Mouse (Mus musculus) CH12.LX (cell line): Measurements from ENCODE around the gene Dock3. TPM values are rescaled to one million over a fixed set of nuclear protein-coding genes. Genes with fewer than 3 reads are reported as not detected.

Experiments used
- DNase-seq: peaks from one replicate; pipeline ENCODE4 v3.0.0-alpha.2; 2013; ENCODE audit errors: extremely low read depth
- H3K27ac ChIP-seq: 2 replicates; pipeline ENCODE4 v1.5.1; 2012; ENCODE audit warnings: low read depth, mild to moderate bottlenecking, control low read depth, moderate library complexity; ENCODE audit not compliant: insufficient read depth
- H3K27me3 ChIP-seq: replicated peaks from 2 replicates; pipeline ENCODE3; 2012; ENCODE audit warnings: inconsistent platforms
- H3K36me3 ChIP-seq, 2 experiments: replicated peaks in 1 of 2; 2 replicates each; pipeline versions ENCODE3 to v1.6.1; 2012; ENCODE audit warnings: inconsistent platforms in 1 of 2, low read length in 1 of 2, mild to moderate bottlenecking in 1 of 2, mixed read lengths in 1 of 2, moderate library complexity in 1 of 2; ENCODE audit not compliant: control insufficient read depth in 1 of 2, insufficient read depth in 1 of 2
- H3K4me1 ChIP-seq, 2 experiments: 2 replicates each; pipeline ENCODE4 v1.6.1; 2012; ENCODE audit warnings: inconsistent platforms in 1 of 2, moderate library complexity in 1 of 2; ENCODE audit not compliant: insufficient read depth in 2 of 2, control insufficient read depth in 1 of 2
- H3K4me2 ChIP-seq: 2 replicates; pipeline ENCODE4 v1.6.1; 2012; ENCODE audit warnings: low read depth, mild to moderate bottlenecking, control low read depth; ENCODE audit not compliant: poor library complexity, insufficient read depth, severe bottlenecking
- H3K4me3 ChIP-seq, 3 experiments: fragments of 150-350 bp in 1 of 3; sonication (generic) in 1 of 3; replicated peaks in 1 of 3; 2 replicates each; pipeline versions ENCODE3 to v1.5.1; 2011 to 2012; ENCODE audit warnings: low read depth in 2 of 3, low read length in 2 of 3, mild to moderate bottlenecking in 2 of 3, moderate library complexity in 2 of 3, control low read depth in 1 of 3, improper control_type of control experiment in 1 of 3, inconsistent platforms in 1 of 3, mixed read lengths in 1 of 3; ENCODE audit not compliant: poor library complexity in 1 of 3
- H3K79me2 ChIP-seq: replicated peaks from 2 replicates; pipeline ENCODE4 v1.6.1; 2012; ENCODE audit warnings: mild to moderate bottlenecking, moderate library complexity; ENCODE audit not compliant: control insufficient read depth, poor library complexity, insufficient read depth, severe bottlenecking; ENCODE audit errors: extremely low read depth
- H3K9ac ChIP-seq: 2 replicates; pipeline ENCODE4 v1.6.1; 2012; ENCODE audit warnings: low read depth, mild to moderate bottlenecking, control low read depth, moderate library complexity; ENCODE audit not compliant: insufficient read depth
- H3K9me3 ChIP-seq: replicated peaks from 2 replicates; pipeline ENCODE3; 2012; ENCODE audit warnings: low read length, inconsistent platforms, mixed read lengths
- BHLHE40 ChIP-seq: IDR thresholded peaks from 2 replicates; pipeline ENCODE4 v1.6.1; 2011; ENCODE audit warnings: mild to moderate bottlenecking, low read depth, low read length, improper control_type of control experiment
- CHD2 ChIP-seq: IDR thresholded peaks from 2 replicates; pipeline ENCODE4 v1.6.1; 2011; ENCODE audit warnings: low read length, improper control_type of control experiment
- CTCF ChIP-seq, 2 experiments: IDR thresholded peaks in 1 of 2; conservative IDR thresholded peaks in 1 of 2; 2 replicates each; pipeline ENCODE4 v1.5.1; 2011 to 2012; ENCODE audit warnings: low read depth in 2 of 2, low read length in 2 of 2, improper control_type of control experiment in 1 of 2, inconsistent platforms in 1 of 2, mild to moderate bottlenecking in 1 of 2, moderate library complexity in 1 of 2
- E2F4 ChIP-seq: IDR thresholded peaks from 2 replicates; pipeline ENCODE4 v1.6.1; 2011; ENCODE audit warnings: low read depth, low read length, improper control_type of control experiment; ENCODE audit not compliant: insufficient replicate concordance
- IRF4 ChIP-seq: IDR thresholded peaks from 2 replicates; pipeline ENCODE4 v1.6.1; 2014; ENCODE audit warnings: low read depth, mild to moderate bottlenecking, inconsistent platforms, low read length, improper control_type of control experiment
- KAT2A ChIP-seq: IDR thresholded peaks from 2 replicates; pipeline ENCODE4 v1.6.1; 2012; ENCODE audit warnings: low read length, improper control_type of control experiment, inconsistent platforms; ENCODE audit not compliant: insufficient replicate concordance
- MAFK ChIP-seq: IDR thresholded peaks from 2 replicates; pipeline ENCODE4 v1.6.1; 2011; ENCODE audit warnings: low read length, improper control_type of control experiment; ENCODE audit not compliant: insufficient replicate concordance
- MEF2A ChIP-seq: IDR thresholded peaks from 2 replicates; pipeline ENCODE4 v1.6.1; 2014; ENCODE audit warnings: low read depth, mild to moderate bottlenecking, inconsistent platforms, low read length, improper control_type of control experiment, borderline replicate concordance
- MYC ChIP-seq: IDR thresholded peaks from 2 replicates; pipeline ENCODE4 v1.6.1; 2011; ENCODE audit warnings: low read depth, mild to moderate bottlenecking, improper control_type of control experiment, low read length
- NRF1 ChIP-seq: IDR thresholded peaks from 2 replicates; pipeline ENCODE4 v1.6.1; 2014; ENCODE audit warnings: low read depth, mild to moderate bottlenecking, inconsistent platforms, low read length, improper control_type of control experiment, moderate library complexity
- POLR2AphosphoS2 ChIP-seq: IDR thresholded peaks from 2 replicates; pipeline ENCODE4 v1.6.1; 2011; ENCODE audit warnings: low read depth, low read length, improper control_type of control experiment
- RAD21 ChIP-seq: IDR thresholded peaks from 2 replicates; pipeline ENCODE4 v1.6.1; 2011; ENCODE audit warnings: low read depth, mild to moderate bottlenecking, low read length, improper control_type of control experiment, moderate library complexity
- SIN3A ChIP-seq: IDR thresholded peaks from 2 replicates; pipeline ENCODE4 v1.6.1; 2012; ENCODE audit warnings: low read length, improper control_type of control experiment, inconsistent platforms
- SMC3 ChIP-seq: IDR thresholded peaks from 2 replicates; pipeline ENCODE4 v1.6.1; 2011; ENCODE audit warnings: low read depth, low read length, improper control_type of control experiment
- TCF12 ChIP-seq: IDR thresholded peaks from 2 replicates; pipeline ENCODE4 v1.6.1; 2014; ENCODE audit warnings: low read depth, mild to moderate bottlenecking, inconsistent platforms, low read length, improper control_type of control experiment
- UBTF ChIP-seq: IDR thresholded peaks from 2 replicates; pipeline ENCODE4 v1.6.1; 2012; ENCODE audit warnings: low read depth, mild to moderate bottlenecking, inconsistent platforms, low read length, improper control_type of control experiment, moderate library complexity
- ZC3H11A ChIP-seq: IDR thresholded peaks from 2 replicates; pipeline ENCODE4 v1.6.1; 2012; ENCODE audit warnings: low read depth, mild to moderate bottlenecking, inconsistent platforms, low read length, improper control_type of control experiment
- dilution Hi-C: fragments of 300-500 bp; cut with MboI; formaldehyde crosslinking; loops from 2 replicates; pipeline ENCODE4 v1.14.3; 2020; ENCODE audit warnings: low sequenced_read_pairs; ENCODE audit not compliant: extremely low pct_unique_long_range_greater_than_20kb, extremely low pct_ligation_motif_present
- in situ Hi-C: fragments of 300-500 bp; cut with MboI; formaldehyde crosslinking; loops from 3 replicates; pipeline ENCODE4 v1.14.3; 2019; ENCODE audit warnings: low sequenced_read_pairs, low pct_ligation_motif_present, low pct_unique_long_range_greater_than_20kb, mixed read lengths
- polyA plus RNA-seq: library from polyadenylated mRNA; unstranded; fragments of >175 nt; gene quantifications from 2 replicates; pipeline ENCODE4 v1.2.1, GENCODE M21; 2012; ENCODE audit warnings: low read depth; ENCODE audit not compliant: insufficient read length
- total RNA-seq, 2 experiments: library from RNA; depleted of rRNA; stranded (reverse); fragments of 300-350 nt in 1 of 2; fragments of >200 nt in 1 of 2; gene quantifications; 2 replicates each; pipeline ENCODE4 v1.2.3; 2012 to 2014

Dock3 gene
- total and polyA plus RNA-seq, 3 experiments = 0.30 TPM; not detected in 2

DNA sequence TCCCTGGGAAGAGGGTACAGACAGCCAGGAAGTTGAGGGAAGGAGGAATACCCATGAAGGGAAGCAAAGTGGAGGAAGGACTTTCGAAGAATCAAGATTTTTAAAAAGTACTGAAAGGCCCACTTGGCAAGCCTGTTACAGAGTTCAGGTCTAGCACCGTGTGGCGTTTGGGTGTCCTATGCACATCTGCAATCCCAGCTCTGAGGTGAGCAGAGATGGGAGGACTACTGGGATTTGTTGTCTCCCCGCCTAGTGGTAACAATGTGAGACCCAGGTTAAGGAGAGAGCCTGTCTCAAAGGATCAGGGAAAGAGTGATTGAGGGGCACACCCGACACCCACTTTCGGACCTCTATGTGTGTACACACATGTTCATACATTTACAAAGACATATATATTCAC is 316.8 kb downstream of the Dock3 start:
- H3K27me3 ChIP-seq = peaks cover 30% of the 10 kb centered on the region
- H3K9me3 ChIP-seq = no peaks in the 10 kb centered on the region
- H3K27ac ChIP-seq = no peak overlapping the region
- H3K9ac ChIP-seq = no peak overlapping the region
- H3K79me2 ChIP-seq = no peaks in the 10 kb centered on the region
- no peak overlapping the region for H3K4me3 ChIP-seq
- no peak overlapping the region for H3K4me2 ChIP-seq
- in situ Hi-C loops = no loop called here
- dilution Hi-C loops = no loop called here
- H3K4me1 ChIP-seq = no peaks in the 10 kb centered on the region
- no peak for DNase-seq
- H3K36me3 ChIP-seq = no peaks in the 10 kb centered on the region
- TF ChIP-seq E2F4 (no peak), TCF12 (no peak), CTCF (conservative IDR thresholded peaks at IDR 0.05 in 1 of 2, IDR thresholded peaks at IDR 0.05 in 1 of 2; ENCODE audit: low read depth in 2 of 2, low read length in 2 of 2) (no peak), MAFK (no peak), MEF2A (no peak), MYC (no peak)

DNA sequence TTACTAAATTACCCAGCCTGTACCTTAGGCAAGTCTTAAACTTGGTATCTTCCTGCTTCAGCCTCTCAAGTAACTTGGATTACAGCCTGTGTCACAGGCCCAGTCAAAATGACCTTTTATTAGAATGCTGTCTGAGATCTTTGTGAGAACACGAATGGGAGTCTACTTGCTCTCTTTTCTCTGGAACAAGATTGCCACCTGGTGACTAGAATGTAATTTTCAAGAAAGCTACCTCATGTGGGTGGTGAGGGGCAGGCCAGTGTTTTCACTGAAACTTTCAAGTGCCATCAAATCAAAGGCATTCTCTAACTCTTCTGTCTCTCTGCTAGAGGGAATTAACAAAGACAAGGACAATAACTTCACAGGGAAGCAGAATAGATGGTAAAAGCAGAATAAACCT is 317.9 kb downstream of the Dock3 start:
- Histone ChIP-seq H3K36me3 (no peaks in the 10 kb centered on the region), H3K27ac (no peak overlapping the region), H3K79me2 (no peaks in the 10 kb centered on the region), H3K4me2 (no peak overlapping the region), H3K4me1 (no peaks in the 10 kb centered on the region), H3K27me3 (peaks cover 32% of the 10 kb centered on the region), H3K9me3 (no peaks in the 10 kb centered on the region), H3K9ac (no peak overlapping the region), H3K4me3 (no peak overlapping the region)
- in situ Hi-C loops = no loop called here
- no peak for DNase-seq
- dilution Hi-C loops = no loop called here
- no peak for TF ChIP-seq MYC
- peak; percentile 59 for TF ChIP-seq RAD21
- TF ChIP-seq CTCF (conservative IDR thresholded peaks at IDR 0.05 in 1 of 2, IDR thresholded peaks at IDR 0.05 in 1 of 2; ENCODE audit: low read depth in 2 of 2, low read length in 2 of 2) = peak in 1 of 2 experiments; percentile 63; a peak in 2 of 4 replicates
- no peak for TF ChIP-seq ZC3H11A
- TF ChIP-seq SIN3A = no peak
- no peak for TF ChIP-seq TCF12
- no peak for TF ChIP-seq POLR2AphosphoS2
- TF ChIP-seq BHLHE40 = no peak
- TF ChIP-seq UBTF = no peak
- peak; percentile 36 for TF ChIP-seq SMC3

DNA sequence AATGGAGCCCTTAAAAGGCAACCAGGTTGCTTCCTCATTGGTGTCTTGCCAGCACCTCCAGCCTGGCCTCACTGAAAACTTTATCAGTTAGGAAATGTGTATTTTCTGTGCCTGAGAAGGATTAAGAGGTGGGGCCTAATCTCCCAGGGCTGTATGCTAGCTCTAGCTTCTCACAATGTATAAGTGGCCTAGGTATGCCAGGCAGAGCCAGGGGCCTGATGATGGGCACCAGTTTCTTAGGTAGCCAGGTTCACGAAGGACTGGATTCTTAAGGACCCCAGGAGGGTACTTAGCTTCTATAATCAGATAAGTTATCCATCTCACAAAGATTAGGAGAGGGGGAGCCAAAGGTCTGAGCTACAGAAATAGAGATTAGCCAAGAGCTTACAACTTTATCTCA is 320.1 kb downstream of the Dock3 start:
- TF ChIP-seq CTCF (conservative IDR thresholded peaks at IDR 0.05 in 1 of 2, IDR thresholded peaks at IDR 0.05 in 1 of 2; ENCODE audit: low read depth in 2 of 2, low read length in 2 of 2) (no peak), NRF1 (no peak), IRF4 (no peak), KAT2A (no peak), CHD2 (no peak)
- Histone ChIP-seq H3K9ac (no peak overlapping the region), H3K9me3 (no peaks in the 10 kb centered on the region), H3K4me3 (no peak overlapping the region), H3K4me2 (no peak overlapping the region), H3K36me3 (no peaks in the 10 kb centered on the region), H3K27me3 (peaks cover 32% of the 10 kb centered on the region), H3K79me2 (no peaks in the 10 kb centered on the region), H3K4me1 (no peaks in the 10 kb centered on the region), H3K27ac (no peak overlapping the region)
- no peak for DNase-seq
- in situ Hi-C loops (no loop called here), dilution Hi-C loops (no loop called here)
